Mouse (Mus musculus) neural tube, embryonic 15.5 days (tissue): ENCODE results near the gene Ccdc190. TPM values are rescaled to one million over a fixed set of nuclear protein-coding genes. Genes with fewer than 3 reads are reported as not detected.
A peak's percentile ranks its signal among the peaks of the same experiment; 100 is the strongest.

Experiments used
- ATAC-seq: fragments of 200-750 bp; cut with Nextera tagmentation; 2 replicates; pipeline ENCODE4 v1.8.0; 2017; ENCODE audit warnings: mild to moderate bottlenecking, moderate TSS enrichment, moderate library complexity; ENCODE audit not compliant: low FRiP score
- H3K27ac ChIP-seq: fragments of 300-500 bp; sonication (generic); replicated peaks from 2 replicates; pipeline ENCODE4 v1.5.1; 2015; ENCODE audit warnings: mild to moderate bottlenecking, inconsistent platforms
- H3K27me3 ChIP-seq: fragments of 300-500 bp; sonication (generic); replicated peaks from 2 replicates; pipeline ENCODE4 v1.6.1; 2015; ENCODE audit warnings: inconsistent platforms
- H3K36me3 ChIP-seq: fragments of 300-500 bp; sonication (generic); 2 replicates; pipeline ENCODE4 v1.6.1; 2015; ENCODE audit warnings: inconsistent platforms
- H3K4me1 ChIP-seq: fragments of 300-500 bp; sonication (generic); 2 replicates; pipeline ENCODE4 v1.6.1; 2015; ENCODE audit warnings: inconsistent platforms
- H3K4me2 ChIP-seq: fragments of 300-500 bp; sonication (generic); 2 replicates; pipeline ENCODE4 v1.6.1; 2015; ENCODE audit warnings: inconsistent platforms, mild to moderate bottlenecking, moderate library complexity
- H3K4me3 ChIP-seq: fragments of 300-500 bp; sonication (generic); replicated peaks from 2 replicates; pipeline ENCODE4 v1.5.1; 2015; ENCODE audit warnings: mild to moderate bottlenecking, inconsistent platforms
- H3K9ac ChIP-seq: fragments of 300-500 bp; sonication (generic); replicated peaks from 2 replicates; pipeline ENCODE4 v1.6.1; 2015; ENCODE audit warnings: mild to moderate bottlenecking, inconsistent platforms
- H3K9me3 ChIP-seq: fragments of 300-500 bp; sonication (generic); replicated peaks from 2 replicates; pipeline ENCODE4 v1.6.1; 2016; ENCODE audit warnings: inconsistent platforms
- WGBS: fragments of 180-500 bp; shearing (Covaris S2); methylation state at CpG from one replicate; pipeline ENCODE4 v1.1.7; 2015; ENCODE audit warnings: mixed read lengths; 5-methylcytosine and 5-hydroxymethylcytosine counted together
- polyA plus RNA-seq: library from polyadenylated mRNA; unstranded; fragments of >200 nt; fragmentation: Nextera tagmentation; extraction: Ambion mirVana; gene quantifications from 2 replicates; pipeline ENCODE4 v1.2.1, GENCODE M21; 2015

The Ccdc190 gene
- polyA plus RNA-seq, 1 experiment from 2014 or later: 3.5 TPM

DNA sequence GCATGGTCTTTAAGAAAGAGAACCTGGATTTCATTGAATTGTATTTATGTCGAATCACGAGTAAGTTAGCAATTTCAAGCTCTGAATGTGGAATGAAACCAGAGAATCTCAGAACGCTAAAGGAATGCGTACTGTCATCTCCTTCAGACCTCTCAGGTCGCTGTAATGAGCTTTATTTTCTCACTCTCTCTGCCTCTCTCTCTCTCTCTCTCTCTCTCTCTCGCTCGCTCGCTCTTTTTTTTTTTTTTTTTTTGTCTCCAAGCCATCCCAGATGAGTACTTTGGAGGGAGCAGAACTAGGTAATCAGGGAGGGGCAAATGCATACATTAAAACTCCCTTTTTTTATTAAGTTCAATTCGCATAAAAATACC, 41.1 kb downstream of the Ccdc190 start:
- H3K27me3 ChIP-seq: no peaks in the 10 kb centered on the region
- H3K27ac ChIP-seq: peak overlapping the region; percentile 80
- 1% methylated on average over 9 of the region's 9 CpGs for WGBS
- peak overlapping the region; percentile 79 for H3K4me2 ChIP-seq
- peak overlapping the region; percentile 39 for H3K9ac ChIP-seq
- peak; percentile 70 for ATAC-seq
- H3K4me1 ChIP-seq: peaks cover 24% of the 10 kb centered on the region
- peak overlapping the region; percentile 60 for H3K4me3 ChIP-seq
- no peaks in the 10 kb centered on the region for H3K9me3 ChIP-seq
- peaks cover 17% of the 10 kb centered on the region for H3K36me3 ChIP-seq

DNA sequence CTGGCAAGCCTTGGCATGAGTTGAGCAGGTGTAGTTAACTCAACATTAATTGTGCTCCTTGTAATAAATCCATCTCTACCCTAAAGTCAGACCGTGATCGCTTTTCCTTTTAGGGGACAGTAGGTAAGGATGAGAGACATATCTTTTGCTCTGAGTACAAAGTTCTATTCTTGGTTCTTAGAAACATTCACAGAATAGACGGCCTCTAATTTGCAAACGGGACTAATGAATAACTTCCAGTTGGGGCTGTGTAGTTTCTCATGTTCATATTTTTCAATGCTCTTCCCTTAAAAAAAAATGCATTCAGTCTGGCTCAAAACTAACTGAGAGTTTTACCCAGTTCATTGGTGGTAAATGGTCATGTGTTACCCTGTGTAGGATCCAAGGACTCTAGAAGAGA, 42.5 kb downstream of the Ccdc190 start:
- Histone ChIP-seq H3K4me1 (peaks cover 24% of the 10 kb centered on the region), H3K27me3 (no peaks in the 10 kb centered on the region), H3K9ac (no peak overlapping the region), H3K27ac (no peak overlapping the region), H3K36me3 (peaks cover 4% of the 10 kb centered on the region; the same call in 1 of the 2 replicates), H3K4me3 (no peak overlapping the region), H3K9me3 (no peaks in the 10 kb centered on the region), H3K4me2 (no peak overlapping the region)
- ATAC-seq: no peak
- 97% methylated on average over 4 of the region's 4 CpGs for WGBS

DNA sequence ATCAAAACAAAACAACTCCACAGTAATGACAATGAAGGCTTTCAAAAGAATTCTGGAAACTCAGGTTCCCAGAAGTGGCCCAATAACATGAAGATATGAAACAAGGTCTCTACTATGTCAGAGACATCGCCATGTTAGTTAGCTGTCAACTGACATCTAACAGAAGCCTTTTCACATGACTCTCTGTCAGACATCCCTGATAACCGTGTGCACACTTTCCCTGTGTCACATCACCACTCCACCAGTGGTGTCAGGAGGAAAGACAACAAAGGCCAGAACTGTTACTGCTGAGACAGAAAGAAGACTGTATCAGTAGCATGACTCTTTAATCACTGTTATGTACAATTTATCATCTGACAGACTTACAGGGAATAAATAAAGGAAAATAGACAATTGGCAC, 43.5 kb downstream of the Ccdc190 start:
- Histone ChIP-seq H3K27ac (no peak overlapping the region), H3K9me3 (no peaks in the 10 kb centered on the region), H3K36me3 (no peaks in the 10 kb centered on the region), H3K27me3 (no peaks in the 10 kb centered on the region), H3K4me3 (no peak overlapping the region), H3K9ac (no peak overlapping the region), H3K4me2 (no peak overlapping the region), H3K4me1 (peaks cover 23% of the 10 kb centered on the region)
- 90% methylated on average over 2 of the region's 2 CpGs for WGBS
- ATAC-seq: no peak

DNA sequence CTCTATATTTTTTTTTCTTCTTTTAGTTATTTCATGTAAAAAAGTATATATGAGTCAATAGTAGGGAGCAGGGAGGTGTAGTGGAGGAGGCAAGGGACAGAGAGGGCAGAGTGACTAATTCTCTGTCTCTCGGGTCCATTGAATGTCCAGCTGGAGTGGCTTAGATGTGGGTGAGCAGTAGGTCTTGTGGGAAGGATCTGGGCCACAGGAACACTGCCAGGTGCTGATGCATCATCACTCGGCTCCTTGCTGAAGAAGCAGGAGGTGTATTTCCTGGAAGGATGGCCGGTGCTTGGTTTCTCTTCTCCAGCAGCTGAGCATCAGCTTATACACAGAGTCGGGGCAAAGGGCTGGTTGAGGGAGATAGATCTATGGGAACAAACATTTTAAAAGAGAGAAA, 49.2 kb downstream of the Ccdc190 start:
- Histone ChIP-seq H3K9ac (no peak overlapping the region), H3K4me2 (no peak overlapping the region), H3K36me3 (no peaks in the 10 kb centered on the region), H3K4me1 (no peaks in the 10 kb centered on the region), H3K4me3 (no peak overlapping the region), H3K27me3 (no peaks in the 10 kb centered on the region), H3K9me3 (no peaks in the 10 kb centered on the region), H3K27ac (no peak overlapping the region)
- 85% methylated on average over 4 of the region's 4 CpGs for WGBS
- ATAC-seq: no peak

Other genes starting within 250 kb of the Ccdc190 start
- 90.4 and 99.2 TPM in 2 replicates for gene Rgs4, start 181.0 kb upstream of the Ccdc190 start, polyA plus RNA-seq
- 25.6 and 27.5 TPM in 2 replicates for gene Hsd17b7, start 40.6 kb downstream of the Ccdc190 start, polyA plus RNA-seq
- 8.4 and 10.6 TPM in 2 replicates for gene Ddr2, start 182.1 kb downstream of the Ccdc190 start, polyA plus RNA-seq
- 64.4 and 65.5 TPM in 2 replicates for gene Uap1, start 246.3 kb downstream of the Ccdc190 start, polyA plus RNA-seq